8 mouse cellular contexts compared by ENCODE assay signal in the genomic region with DNA sequence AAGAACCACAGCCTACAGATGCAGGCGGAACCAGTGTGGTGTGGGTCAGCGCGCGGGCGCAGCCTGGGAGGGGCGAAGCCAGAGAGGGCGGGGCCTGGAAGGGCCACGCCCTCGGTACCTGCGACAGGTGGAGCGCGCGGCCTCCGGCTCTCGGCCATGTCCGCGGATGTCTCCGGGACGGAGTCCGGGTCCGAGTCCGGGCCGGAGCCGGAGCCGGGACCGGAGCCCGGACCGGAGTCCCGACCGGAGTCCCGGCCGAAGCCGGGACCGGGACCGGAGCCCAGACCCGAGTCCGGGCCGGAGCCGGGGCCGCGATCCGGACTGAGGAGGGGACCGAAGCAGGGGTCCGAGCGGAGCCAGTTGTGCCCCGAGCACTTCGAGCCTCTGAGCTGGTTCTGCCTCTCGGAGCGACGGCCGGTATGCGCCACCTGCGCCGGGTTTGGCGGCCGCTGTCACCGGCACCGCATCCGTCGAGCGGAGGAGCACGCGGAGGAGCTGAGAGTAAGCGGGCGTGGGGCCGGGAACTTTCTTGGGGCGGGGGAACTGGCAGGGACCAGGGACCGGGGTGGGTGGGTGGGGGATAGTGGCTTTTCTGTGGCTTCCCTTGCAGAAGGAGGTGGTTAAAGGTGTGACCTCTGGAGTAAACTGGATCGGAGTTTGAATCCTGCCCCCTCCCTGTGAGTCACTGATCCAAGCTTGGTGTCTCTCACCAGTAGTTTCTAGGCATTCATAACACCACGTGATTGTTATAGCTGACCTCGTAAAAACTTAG. TPM values are rescaled to one million over a fixed set of nuclear protein-coding genes. Genes with fewer than 3 reads are reported as not detected.
DNase-seq lines count a peak whose midpoint lies in the region; ATAC-seq lines count a peak whose summit lies in the region.

A gene (plus strand): TSS at position 117 of the 772 bp plus-strand sequence.

- peaks cover 11% of the 10 kb centered on the region for H3K4me1 ChIP-seq in heart, embryonic 15.5 days (replicated peaks)

- no peak within 1 kb of the TSS for H3K27ac ChIP-seq in heart, embryonic 15.5 days

- H3K9ac ChIP-seq in heart, embryonic 15.5 days: peak within 1 kb of the TSS; percentile 14; the same call in 1 of the 2 replicates

- no peaks in the 10 kb centered on the region for H3K9me3 ChIP-seq in heart, embryonic 15.5 days (replicated peaks)

- H3K4me2 ChIP-seq in heart, embryonic 15.5 days: peak within 1 kb of the TSS; percentile 86

- H3K4me3 ChIP-seq in heart, embryonic 15.5 days: peak within 1 kb of the TSS; percentile 47

- DNase-seq in cerebellum, adult 11 months: peak; percentile 33
- DNase-seq in cerebellum, adult 9-10 months: no peak
- peak; percentile 80 to 86 for DNase-seq in kidney, postnatal 36 days
- peak; percentile 46 to 51 for DNase-seq in spleen, postnatal 36 days (ENCODE audit: low spot score in 2 of 2)
- no peak for DNase-seq in right cerebral cortex, adult 18-20 months

- no peaks in the 10 kb centered on the region for H3K36me3 ChIP-seq in heart, embryonic 15.5 days

- peaks cover 12% of the 10 kb centered on the region; the same call in 1 of the 2 replicates for H3K27me3 ChIP-seq in heart, embryonic 15.5 days

- WGBS in heart, embryonic 15.5 days: 3% methylated on average over 71 of the region's 71 CpGs

- ATAC-seq in common myeloid progenitor, adult 5-6 weeks (replicated peaks; ENCODE audit: low read depth, poor library complexity, severe bottlenecking): peak; percentile 48
- ATAC-seq in heart, embryonic 15.5 days (replicated peaks; ENCODE audit: insufficient number of reproducible peaks, insufficient read depth, low FRiP score, low read depth): peak; percentile 80
- ATAC-seq in megakaryocyte, adult 5-6 weeks (ENCODE audit: poor library complexity, severe bottlenecking): peak; percentile 63

RNA-seq across cellular contexts. Expression of the gene that starts here (rescaled TPM):
- total RNA-seq in common myeloid progenitor, adult 5-6 weeks (2017): 0.27 TPM in 1 of 2 replicates, not detected in the other
- 1.4 and 4.4 TPM in 2 replicates for polyA plus RNA-seq in heart, embryonic 15.5 days (2015; fragmentation: Nextera tagmentation; extraction: Ambion mirVana)
- total RNA-seq in megakaryocyte, adult 5-6 weeks (2015): 0.57 TPM in 1 of 2 replicates, not detected in the other
- 0.08 and 0.18 TPM in 2 replicates for total RNA-seq in megakaryocyte, adult 5-6 weeks (2017)

Comparison
In these comparisons a context has a peak if more than half of its experiments do, and no peak if none do; other contexts are left out.
1. DNase-seq: peak in cerebellum, adult 11 months (single experiment), kidney, postnatal 36 days (2 of 2) and spleen, postnatal 36 days (2 of 2); none in cerebellum, adult 9-10 months (single experiment) and right cerebral cortex, adult 18-20 months (single experiment).
2. Peak in ATAC-seq in common myeloid progenitor, adult 5-6 weeks; RNA of the gene not detected or under 1 TPM.
3. Peak in ATAC-seq in megakaryocyte, adult 5-6 weeks; RNA of the gene not detected or under 1 TPM.
4. Peak in every context shown above with its lines, with median percentiles within 50 percentile points of each other: ATAC-seq.